Mouse (Mus musculus): ENCODE measurements around the gene Vmn2r86.
A peak's percentile ranks its signal among the peaks of the same experiment; 100 is the strongest.
"Not testable (repeated sequence)": the region's sequence is repeated elsewhere in the genome, so short reads cannot be mapped to it uniquely, and the experiment has no call there.

The Vmn2r86 gene

GRCm38 (mm10) chr10:130455950-130456349, at the start of gene Vmn2r86:
TSS of gene Vmn2r86 (minus strand) at chr10:130456050.
- not testable (repeated sequence) for DNase-seq (ENCODE audit: low read depth)

- DNase-seq (ENCODE audit: low read depth): no peak
Observed at GRCm38 (mm10) chr10:130497296-130497695, 41.4 kb upstream of the Vmn2r86 start, which contains the start of gene Vmn2r87. TSS of gene Vmn2r87 (minus strand) at chr10:130497396.

- DNase-seq (ENCODE audit: low read depth): peak; percentile 1
Observed at GRCm38 (mm10) chr10:130470311-130470760, 14.5 kb upstream of the Vmn2r86 start.

- DNase-seq (ENCODE audit: low read depth): no peak
Observed at GRCm38 (mm10) chr10:130444776-130445175, 11.1 kb downstream of the Vmn2r86 start.

- DNase-seq (ENCODE audit: low read depth): not testable (repeated sequence)
Observed at GRCm38 (mm10) chr10:130434185-130434898, 21.5 kb downstream of the Vmn2r86 start.

GRCm38 (mm10) chr10:130429603-130430002, 26.2 kb downstream of the Vmn2r86 start, which contains the start of gene Vmn2r85:
TSS of gene Vmn2r85 (minus strand) at chr10:130429703.
- DNase-seq (ENCODE audit: low read depth): not testable (repeated sequence)

GRCm38 (mm10) chr10:130422368-130422767, 33.5 kb downstream of the Vmn2r86 start:
- DNase-seq (ENCODE audit: low read depth): not testable (repeated sequence)

GRCm38 (mm10) chr10:130420401-130420800, 35.4 kb downstream of the Vmn2r86 start:
- DNase-seq (ENCODE audit: low read depth): no peak

- DNase-seq (ENCODE audit: low read depth): not testable (repeated sequence)
Observed at GRCm38 (mm10) chr10:130419954-130420353, 35.9 kb downstream of the Vmn2r86 start.

GRCm38 (mm10) chr10:130416352-130416751, 39.5 kb downstream of the Vmn2r86 start:
- not testable (repeated sequence) for DNase-seq (ENCODE audit: low read depth)

- DNase-seq (ENCODE audit: low read depth): not testable (repeated sequence)
Observed at GRCm38 (mm10) chr10:130412167-130412698, 43.6 kb downstream of the Vmn2r86 start.

GRCm38 (mm10) chr10:130394232-130394631, 61.6 kb downstream of the Vmn2r86 start, which contains the start of gene Vmn2r84:
TSS of gene Vmn2r84 (minus strand) at chr10:130394332.
- DNase-seq (ENCODE audit: low read depth): no peak

Measured in c-Kit-positive CD71-negative TER-119-negative erythroid progenitor cells, embryonic 14.5 days (primary cell).